Mouse (Mus musculus): ENCODE data around the gene Nt5m.

- TF ChIP-seq CTCF (IDR thresholded peaks at IDR 0.05), result no peak
- TF ChIP-seq EP300 (IDR thresholded peaks at IDR 0.05), result no peak; the same call in 1 of the 2 replicates
Observed at GRCm38 (mm10) chr11:59810480-59811158, 28.6 kb upstream of the Nt5m start.

Measured in lung, postnatal 0 days (tissue).